Mouse (Mus musculus): ENCODE data around the gene Exoc6b. TPM values are rescaled to one million over a fixed set of nuclear protein-coding genes. Genes with fewer than 3 reads are reported as not detected.

Gene Exoc6b
- total and polyA plus RNA-seq, 2 experiments from 2014 or later: 36.2 to 38.1 TPM

GRCm38 (mm10) chr6:84584783-84585685, 484.3 kb downstream of the Exoc6b start:
- H3K4me1 ChIP-seq (ENCODE audit: insufficient read depth, low read length): peaks cover 35% of the 10 kb centered on the region

GRCm38 (mm10) chr6:84583841-84584782, 485.2 kb downstream of the Exoc6b start:
- ATAC-seq: peak; percentile 44
- H3K27ac ChIP-seq: peak overlapping the region; percentile 54
- no peaks in the 10 kb centered on the region for H3K36me3 ChIP-seq (ENCODE audit: insufficient read depth, low read length)
- TF ChIP-seq CTCF (IDR thresholded peaks at IDR 0.05; ENCODE audit: low read depth): peak; percentile 21; the same call in 1 of the 2 replicates
- peak overlapping the region; percentile 45; the same call in 1 of the 2 replicates for H3K9ac ChIP-seq (replicated peaks; ENCODE audit: low read length)
- peaks cover 34% of the 10 kb centered on the region for H3K4me1 ChIP-seq (ENCODE audit: insufficient read depth, low read length)
- WGBS: 2% methylated on average over 48 of the region's 48 CpGs
- H3K4me2 ChIP-seq (ENCODE audit: low read depth, low read length): peak overlapping the region; percentile 88
- H3K9me3 ChIP-seq (ENCODE audit: low read length): no peaks in the 10 kb centered on the region
- DNase-seq (ENCODE audit: low spot score): no peak
- peaks cover 40% of the 10 kb centered on the region for H3K27me3 ChIP-seq (ENCODE audit: insufficient read depth, low read length)
- peak overlapping the region; percentile 48 for H3K4me3 ChIP-seq (ENCODE audit: low read length)

More at GRCm38 (mm10) chr6:84584783-84585685, 484.3 kb downstream of the Exoc6b start:
- Histone ChIP-seq H3K4me2 (ENCODE audit: low read depth, low read length) (peak overlapping the region; percentile 88), H3K36me3 (ENCODE audit: insufficient read depth, low read length) (no peaks in the 10 kb centered on the region), H3K4me3 (ENCODE audit: low read length) (peak overlapping the region; percentile 48), H3K27me3 (ENCODE audit: insufficient read depth, low read length) (peaks cover 46% of the 10 kb centered on the region), H3K9me3 (ENCODE audit: low read length) (no peaks in the 10 kb centered on the region), H3K9ac (replicated peaks; ENCODE audit: low read length) (peak overlapping the region; percentile 45), H3K27ac (peak overlapping the region; percentile 54; the same call in 1 of the 2 replicates)
- under 1% methylated on average over 66 of the region's 66 CpGs for WGBS
- peak; percentile 51 for DNase-seq (ENCODE audit: low spot score)
- TF ChIP-seq CTCF (IDR thresholded peaks at IDR 0.05; ENCODE audit: low read depth): no peak
- ATAC-seq: peak; percentile 1; the same call in 1 of the 2 replicates

GRCm38 (mm10) chr6:84583371-84583770, 485.9 kb downstream of the Exoc6b start:
- WGBS: under 1% methylated on average over 25 of the region's 26 CpGs
- no peak for TF ChIP-seq CTCF (IDR thresholded peaks at IDR 0.05; ENCODE audit: low read depth)
- peak overlapping the region; percentile 54 for H3K27ac ChIP-seq
- H3K9ac ChIP-seq (replicated peaks; ENCODE audit: low read length): 0 out of 2 replicates have a peak overlapping the region, but pooled peaks have one; percentile 3
- peaks cover 33% of the 10 kb centered on the region for H3K27me3 ChIP-seq (ENCODE audit: insufficient read depth, low read length)
- H3K9me3 ChIP-seq (ENCODE audit: low read length): no peaks in the 10 kb centered on the region
- peak overlapping the region; percentile 88 for H3K4me2 ChIP-seq (ENCODE audit: low read depth, low read length)
- peaks cover 32% of the 10 kb centered on the region for H3K4me1 ChIP-seq (ENCODE audit: insufficient read depth, low read length)
- DNase-seq (ENCODE audit: low spot score) (peak; percentile 72), ATAC-seq (peak; percentile 25)
- H3K4me3 ChIP-seq (ENCODE audit: low read length): peak overlapping the region; percentile 48
- no peaks in the 10 kb centered on the region for H3K36me3 ChIP-seq (ENCODE audit: insufficient read depth, low read length)

GRCm38 (mm10) chr6:84582826-84583225, 486.5 kb downstream of the Exoc6b start:
- H3K4me1 ChIP-seq (ENCODE audit: insufficient read depth, low read length): peaks cover 29% of the 10 kb centered on the region
- H3K27me3 ChIP-seq (ENCODE audit: insufficient read depth, low read length): peaks cover 27% of the 10 kb centered on the region
- no peaks in the 10 kb centered on the region for H3K36me3 ChIP-seq (ENCODE audit: insufficient read depth, low read length)
- DNase-seq (ENCODE audit: low spot score): no peak
- H3K27ac ChIP-seq: 0 out of 2 replicates have a peak overlapping the region, but pooled peaks have one; percentile 54
- no peak for TF ChIP-seq CTCF (IDR thresholded peaks at IDR 0.05; ENCODE audit: low read depth)
- 40% methylated on average over 5 of the region's 5 CpGs for WGBS
- ATAC-seq: no peak
- H3K9me3 ChIP-seq (ENCODE audit: low read length): no peaks in the 10 kb centered on the region
- no peak overlapping the region for H3K9ac ChIP-seq (replicated peaks; ENCODE audit: low read length)
- H3K4me2 ChIP-seq (ENCODE audit: low read depth, low read length): peak overlapping the region; percentile 88
- H3K4me3 ChIP-seq (ENCODE audit: low read length): peak overlapping the region; percentile 48; the same call in 1 of the 2 replicates

- peaks cover 27% of the 10 kb centered on the region for H3K4me1 ChIP-seq (ENCODE audit: insufficient read depth, low read length)
- H3K36me3 ChIP-seq (ENCODE audit: insufficient read depth, low read length): no peaks in the 10 kb centered on the region
- DNase-seq (ENCODE audit: low spot score) (no peak), ATAC-seq (no peak)
- no peak overlapping the region for H3K4me2 ChIP-seq (ENCODE audit: low read depth, low read length)
- no peak overlapping the region for H3K27ac ChIP-seq
- WGBS: 50% methylated on average over 9 of the region's 9 CpGs
- H3K9ac ChIP-seq (replicated peaks; ENCODE audit: low read length): no peak overlapping the region
- no peak for TF ChIP-seq CTCF (IDR thresholded peaks at IDR 0.05; ENCODE audit: low read depth)
- peaks cover 20% of the 10 kb centered on the region for H3K27me3 ChIP-seq (ENCODE audit: insufficient read depth, low read length)
- no peaks in the 10 kb centered on the region for H3K9me3 ChIP-seq (ENCODE audit: low read length)
- no peak overlapping the region for H3K4me3 ChIP-seq (ENCODE audit: low read length)
Measured at GRCm38 (mm10) chr6:84581833-84582445, 487.4 kb downstream of the Exoc6b start.

All from hindbrain, postnatal 0 days (tissue).